Mouse (Mus musculus): ENCODE measurements around the gene Icam1. TPM values are rescaled to one million over a fixed set of nuclear protein-coding genes. Genes with fewer than 3 reads are reported as not detected.
A peak's percentile ranks its signal among the peaks of the same experiment; 100 is the strongest.

Gene Icam1
- polyA plus RNA-seq, 1 experiment: 3.6 TPM

GRCm38 (mm10) chr9:20976216-20976960, 39.4 kb upstream of the Icam1 start, which contains the start of gene S1pr2:
TSS of gene S1pr2 (minus strand) at chr9:20976781.
- H3K4me3 ChIP-seq (ENCODE audit: insufficient read depth, low read length): peak within 1 kb of the TSS; percentile 55
- no peak for TF ChIP-seq CTCF (IDR thresholded peaks at IDR 0.05; ENCODE audit: extremely low read depth, insufficient read depth, low read length)
- TF ChIP-seq POLR2A (IDR thresholded peaks at IDR 0.05; ENCODE audit: extremely low read depth, insufficient read depth, low read length): no peak
- H3K27ac ChIP-seq (ENCODE audit: insufficient read depth, low read length): no peak within 1 kb of the TSS
- no peaks in the 10 kb centered on the region for H3K4me1 ChIP-seq (ENCODE audit: control insufficient read depth, insufficient read depth, low read length)

- H3K4me3 ChIP-seq (ENCODE audit: insufficient read depth, low read length): peak overlapping the region; percentile 55
- no peak overlapping the region for H3K27ac ChIP-seq (ENCODE audit: insufficient read depth, low read length)
- no peaks in the 10 kb centered on the region for H3K4me1 ChIP-seq (ENCODE audit: control insufficient read depth, insufficient read depth, low read length)
- TF ChIP-seq CTCF (IDR thresholded peaks at IDR 0.05; ENCODE audit: extremely low read depth, insufficient read depth, low read length) (no peak), POLR2A (IDR thresholded peaks at IDR 0.05; ENCODE audit: extremely low read depth, insufficient read depth, low read length) (no peak)
Measured at GRCm38 (mm10) chr9:20976961-20977689, 38.7 kb upstream of the Icam1 start.

DNA sequence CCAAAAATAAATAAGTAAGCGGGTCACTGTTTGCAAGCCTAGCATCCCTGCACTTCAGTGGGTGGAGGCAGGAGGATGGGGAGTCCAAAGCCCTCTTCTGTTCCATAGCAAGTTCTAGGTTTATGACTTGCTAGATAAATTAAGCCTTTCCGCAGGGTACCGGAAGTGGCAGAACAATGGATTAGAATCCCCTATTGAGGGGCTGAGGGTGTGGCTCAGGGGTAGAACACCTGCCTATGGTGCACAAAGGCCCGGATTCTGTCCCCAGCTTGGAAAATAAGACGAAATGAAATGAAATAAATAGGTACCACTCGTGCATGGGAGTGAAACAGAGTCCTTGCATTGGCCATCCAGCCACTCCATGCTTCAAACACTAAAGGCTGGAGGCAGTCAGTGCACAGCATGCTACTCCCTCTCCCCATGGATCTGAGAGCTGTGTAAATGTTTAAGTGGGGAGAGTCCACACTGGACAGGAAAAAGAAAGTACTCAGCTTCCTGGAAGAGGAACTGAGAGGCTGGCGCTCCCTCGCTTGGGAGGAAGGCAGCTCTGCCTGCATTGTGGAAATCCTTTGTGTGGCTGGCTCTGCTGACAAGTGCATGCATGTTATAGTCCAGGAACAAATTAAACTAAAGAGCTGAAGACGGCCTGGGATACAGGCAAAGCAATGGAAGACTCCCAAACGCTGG, 37.2 kb upstream of the Icam1 start:
- TF ChIP-seq POLR2A (IDR thresholded peaks at IDR 0.05; ENCODE audit: extremely low read depth, insufficient read depth, low read length) (no peak), CTCF (IDR thresholded peaks at IDR 0.05; ENCODE audit: extremely low read depth, insufficient read depth, low read length) (no peak)
- Histone ChIP-seq H3K27ac (ENCODE audit: insufficient read depth, low read length) (no peak overlapping the region), H3K4me3 (ENCODE audit: insufficient read depth, low read length) (no peak overlapping the region), H3K4me1 (ENCODE audit: control insufficient read depth, insufficient read depth, low read length) (no peaks in the 10 kb centered on the region)

DNA sequence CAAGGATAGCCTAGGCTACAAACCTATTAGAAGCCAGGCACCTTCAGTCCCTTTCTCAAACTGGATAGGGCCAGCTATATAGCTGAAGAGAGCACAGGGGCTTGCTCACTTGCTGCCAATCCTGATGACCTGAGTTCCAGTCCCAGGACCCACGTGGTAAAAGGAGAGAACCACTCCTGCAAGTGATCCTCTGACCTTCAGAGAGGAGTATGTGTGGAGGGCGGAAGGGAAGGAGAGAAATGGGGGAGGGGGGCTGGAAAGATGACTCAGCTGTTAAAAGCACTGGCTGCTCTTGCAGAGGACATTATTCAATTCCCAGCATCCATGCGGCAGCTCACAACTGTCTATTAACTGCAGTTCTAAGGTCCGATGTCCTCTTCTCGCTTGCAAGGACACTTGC, 36.6 kb upstream of the Icam1 start:
- H3K4me1 ChIP-seq (ENCODE audit: control insufficient read depth, insufficient read depth, low read length): no peaks in the 10 kb centered on the region
- H3K4me3 ChIP-seq (ENCODE audit: insufficient read depth, low read length): no peak overlapping the region
- TF ChIP-seq CTCF (IDR thresholded peaks at IDR 0.05; ENCODE audit: extremely low read depth, insufficient read depth, low read length) (no peak), POLR2A (IDR thresholded peaks at IDR 0.05; ENCODE audit: extremely low read depth, insufficient read depth, low read length) (no peak)
- no peak overlapping the region for H3K27ac ChIP-seq (ENCODE audit: insufficient read depth, low read length)

DNA sequence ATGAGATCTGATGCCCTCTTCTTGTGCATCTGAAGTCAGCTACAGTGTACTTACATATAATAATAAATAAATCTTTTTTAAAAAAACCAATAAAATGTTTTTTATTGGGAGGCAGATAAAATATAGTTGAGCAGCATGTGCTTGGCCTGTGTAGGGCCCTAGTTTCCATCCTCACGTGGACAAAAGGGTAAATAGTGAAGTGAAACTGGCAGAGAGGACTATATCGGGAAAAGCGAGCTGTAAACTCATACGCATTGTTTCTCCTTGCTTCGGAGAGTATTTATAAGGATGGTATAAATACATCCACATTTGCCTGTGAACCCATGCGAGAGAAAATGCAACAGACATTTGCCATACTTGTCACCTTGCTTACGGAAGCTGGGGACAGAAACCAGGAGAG, 36.0 kb upstream of the Icam1 start:
- no peak overlapping the region for H3K27ac ChIP-seq (ENCODE audit: insufficient read depth, low read length)
- no peaks in the 10 kb centered on the region for H3K4me1 ChIP-seq (ENCODE audit: control insufficient read depth, insufficient read depth, low read length)
- TF ChIP-seq POLR2A (IDR thresholded peaks at IDR 0.05; ENCODE audit: extremely low read depth, insufficient read depth, low read length) (no peak), CTCF (IDR thresholded peaks at IDR 0.05; ENCODE audit: extremely low read depth, insufficient read depth, low read length) (no peak)
- no peak overlapping the region for H3K4me3 ChIP-seq (ENCODE audit: insufficient read depth, low read length)

DNA sequence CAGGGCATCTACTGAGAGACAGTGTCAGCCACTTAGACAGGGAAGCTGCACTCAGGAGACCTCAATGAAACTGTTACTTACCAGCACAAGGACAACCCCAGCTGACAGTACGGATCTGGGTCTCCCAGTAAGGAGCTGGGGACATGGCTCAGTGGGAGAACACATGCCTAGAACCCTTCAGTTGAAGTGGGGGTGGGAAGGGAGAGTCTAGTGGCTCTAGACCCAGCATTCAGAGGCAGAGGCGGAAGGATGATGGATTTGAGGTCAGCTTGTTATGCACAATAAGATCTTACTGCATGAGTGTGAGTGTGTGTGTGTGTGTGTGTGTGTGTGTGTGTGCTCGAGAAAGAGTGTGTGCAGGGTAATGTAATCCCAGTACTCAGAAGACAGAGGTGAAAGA, 33.6 kb upstream of the Icam1 start:
- TF ChIP-seq POLR2A (IDR thresholded peaks at IDR 0.05; ENCODE audit: extremely low read depth, insufficient read depth, low read length) (no peak), CTCF (IDR thresholded peaks at IDR 0.05; ENCODE audit: extremely low read depth, insufficient read depth, low read length) (no peak)

GRCm38 (mm10) chr9:20983169-20983568, 32.6 kb upstream of the Icam1 start:
- no peak overlapping the region for H3K4me3 ChIP-seq (ENCODE audit: insufficient read depth, low read length)
- H3K4me1 ChIP-seq (ENCODE audit: control insufficient read depth, insufficient read depth, low read length): no peaks in the 10 kb centered on the region
- H3K27ac ChIP-seq (ENCODE audit: insufficient read depth, low read length): no peak overlapping the region
- TF ChIP-seq CTCF (IDR thresholded peaks at IDR 0.05; ENCODE audit: extremely low read depth, insufficient read depth, low read length) (no peak), POLR2A (IDR thresholded peaks at IDR 0.05; ENCODE audit: extremely low read depth, insufficient read depth, low read length) (no peak)

More for the DNA sequence above, 33.6 kb upstream of the Icam1 start:
- H3K4me3 ChIP-seq (ENCODE audit: insufficient read depth, low read length): no peak overlapping the region
- no peaks in the 10 kb centered on the region for H3K4me1 ChIP-seq (ENCODE audit: control insufficient read depth, insufficient read depth, low read length)
- H3K27ac ChIP-seq (ENCODE audit: insufficient read depth, low read length): no peak overlapping the region

DNA sequence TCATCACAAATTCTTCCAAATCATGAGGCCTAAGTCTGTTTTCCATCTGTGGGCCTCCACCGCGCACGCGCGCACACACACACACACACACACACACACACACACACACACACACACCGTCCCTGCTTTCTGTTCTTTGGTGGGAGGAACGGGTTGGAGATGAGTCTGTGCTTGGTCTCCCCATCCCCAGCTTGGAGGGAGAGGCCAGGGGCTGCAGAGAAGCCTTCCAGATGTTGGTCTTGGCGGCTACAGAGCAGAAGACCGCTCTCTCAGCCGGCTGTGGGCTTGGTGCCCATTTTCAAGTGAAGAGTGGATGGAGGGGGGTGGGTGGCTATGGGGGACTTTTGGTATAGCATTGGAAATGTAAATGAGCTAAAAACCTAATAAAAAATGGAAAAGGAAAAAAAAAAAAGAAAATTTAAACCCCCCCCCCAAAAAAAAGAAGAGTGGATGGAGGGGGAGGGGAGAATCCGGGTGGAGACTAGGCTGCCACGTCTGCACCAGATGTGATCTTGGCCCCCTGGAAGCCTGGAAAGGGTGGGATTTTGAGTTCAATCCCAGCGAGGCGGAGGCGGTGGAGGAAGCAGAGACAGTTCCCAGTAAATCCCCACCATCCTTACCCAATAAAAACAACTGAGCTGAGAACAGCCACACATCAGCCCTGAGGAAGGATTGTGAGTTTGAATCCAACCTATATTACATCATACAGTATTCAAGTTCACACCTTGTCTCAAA, 28.7 kb upstream of the Icam1 start:
- no peak overlapping the region for H3K4me3 ChIP-seq (ENCODE audit: insufficient read depth, low read length)

DNA sequence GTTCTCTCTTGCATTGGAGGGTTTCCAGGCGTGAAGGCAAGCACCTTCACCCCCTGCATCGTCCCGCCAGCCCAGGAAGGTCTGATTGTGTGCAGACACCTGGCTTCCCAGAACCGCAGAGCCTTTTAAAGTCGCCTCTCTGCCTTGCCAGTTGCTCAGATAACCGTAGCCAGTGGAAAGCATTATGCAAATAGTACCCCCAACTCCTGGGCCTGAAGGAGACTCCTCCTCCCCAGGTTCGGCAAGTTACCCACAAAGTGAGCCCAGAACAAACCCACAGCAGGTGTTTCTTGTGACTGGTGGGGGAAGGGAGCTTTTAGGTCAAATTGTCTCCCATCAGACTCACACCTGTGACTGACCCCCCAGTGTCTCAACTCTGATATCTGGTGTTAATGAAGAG, 27.8 kb upstream of the Icam1 start:
- H3K4me1 ChIP-seq (ENCODE audit: control insufficient read depth, insufficient read depth, low read length): no peaks in the 10 kb centered on the region
- no peak for TF ChIP-seq POLR2A (IDR thresholded peaks at IDR 0.05; ENCODE audit: extremely low read depth, insufficient read depth, low read length)
- TF ChIP-seq CTCF (IDR thresholded peaks at IDR 0.05; ENCODE audit: extremely low read depth, insufficient read depth, low read length): no peak
- H3K27ac ChIP-seq (ENCODE audit: insufficient read depth, low read length): no peak overlapping the region
- no peak overlapping the region for H3K4me3 ChIP-seq (ENCODE audit: insufficient read depth, low read length)

More for the DNA sequence above, 28.7 kb upstream of the Icam1 start:
- Histone ChIP-seq H3K4me1 (ENCODE audit: control insufficient read depth, insufficient read depth, low read length) (no peaks in the 10 kb centered on the region), H3K27ac (ENCODE audit: insufficient read depth, low read length) (no peak overlapping the region)
- no peak for TF ChIP-seq POLR2A (IDR thresholded peaks at IDR 0.05; ENCODE audit: extremely low read depth, insufficient read depth, low read length)
- no peak for TF ChIP-seq CTCF (IDR thresholded peaks at IDR 0.05; ENCODE audit: extremely low read depth, insufficient read depth, low read length)
